Mouse (Mus musculus) adrenal gland, adult 2 months (tissue): ENCODE data around the gene Fam3a. TPM values are rescaled to one million over a fixed set of nuclear protein-coding genes. Genes with fewer than 3 reads are reported as not detected.

Experiments used
- polyA plus RNA-seq: library from polyadenylated mRNA; depleted of rRNA; stranded (reverse); fragments of >200 nt; gene quantifications from 2 replicates; pipeline ENCODE4 v1.2.3, GENCODE M21; 2012; rRNA removed
- total RNA-seq, 2 experiments: library from RNA; stranded (reverse); gene quantifications; 2 replicates each; pipeline ENCODE4 v1.2.3; 2021

The Fam3a gene
- total and polyA plus RNA-seq, 3 experiments = 25.1 to 51.3 (median 36.6) TPM

Other genes starting within 250 kb of the Fam3a start
- not detected for gene Tex28, start 225.4 kb downstream of the Fam3a start, total RNA-seq
- gene Tex28, start 225.4 kb downstream of the Fam3a start, polyA plus RNA-seq = not detected in 2 replicates
- not detected for gene Tktl1, start 216.0 kb downstream of the Fam3a start, total RNA-seq
- gene Tktl1, start 216.0 kb downstream of the Fam3a start, polyA plus RNA-seq = not detected in 2 replicates
- gene Flna, start 143.5 kb downstream of the Fam3a start, total RNA-seq = 100 to 1,000 TPM; 120 to 195 TPM
- gene Flna, start 143.5 kb downstream of the Fam3a start, polyA plus RNA-seq = 134 and 139 TPM in 2 replicates
- gene Emd, start 138.6 kb downstream of the Fam3a start, total RNA-seq = 100 to 1,000 TPM in 1 of 2 experiments, 10 to 100 TPM in 1; 53.9 to 170 TPM
- gene Emd, start 138.6 kb downstream of the Fam3a start, polyA plus RNA-seq = 68.7 and 74.1 TPM in 2 replicates
- gene Rpl10, start 122.5 kb downstream of the Fam3a start, total RNA-seq = 100 to 1,000 TPM; 220 to 443 TPM
- gene Rpl10, start 122.5 kb downstream of the Fam3a start, polyA plus RNA-seq = 692 and 707 TPM in 2 replicates
- 10 to 100 TPM; 56.6 to 74.2 TPM for gene Taz, start 111.4 kb downstream of the Fam3a start, total RNA-seq
- 126 and 136 TPM in 2 replicates for gene Taz, start 111.4 kb downstream of the Fam3a start, polyA plus RNA-seq
- gene Dnase1l1, start 110.9 kb downstream of the Fam3a start, total RNA-seq = 10 to 100 TPM; 13.1 to 13.5 TPM
- gene Dnase1l1, start 110.9 kb downstream of the Fam3a start, polyA plus RNA-seq = 7.5 and 9.5 TPM in 2 replicates
- 100 to 1,000 TPM; 262 to 281 TPM for gene Atp6ap1, start 96.2 kb downstream of the Fam3a start, total RNA-seq
- 358 and 481 TPM in 2 replicates for gene Atp6ap1, start 96.2 kb downstream of the Fam3a start, polyA plus RNA-seq
- 100 to 1,000 TPM; 252 TPM for gene Gdi1, start 88.3 kb downstream of the Fam3a start, total RNA-seq
- gene Gdi1, start 88.3 kb downstream of the Fam3a start, polyA plus RNA-seq = 160 and 195 TPM in 2 replicates
- gene Fam50a, start 80.2 kb downstream of the Fam3a start, total RNA-seq = 10 to 100 TPM; 61.5 to 87.6 TPM
- gene Fam50a, start 80.2 kb downstream of the Fam3a start, polyA plus RNA-seq = 23.8 and 28.3 TPM in 2 replicates
- gene Plxna3, start 64.2 kb downstream of the Fam3a start, total RNA-seq = 10 to 100 TPM in 1 of 2 experiments, 1 to 10 TPM in 1; 7.2 to 12.0 TPM
- gene Plxna3, start 64.2 kb downstream of the Fam3a start, polyA plus RNA-seq = 13.5 and 19.9 TPM in 2 replicates
- 10 to 100 TPM; 47.4 to 56.2 TPM for gene Lage3, start 39.7 kb downstream of the Fam3a start, total RNA-seq
- gene Lage3, start 39.7 kb downstream of the Fam3a start, polyA plus RNA-seq = 31.4 and 44.2 TPM in 2 replicates
- 10 to 100 TPM; 64.3 to 67.5 TPM for gene Ubl4a, start 20.1 kb downstream of the Fam3a start, total RNA-seq
- 31.3 and 37.0 TPM in 2 replicates for gene Ubl4a, start 20.1 kb downstream of the Fam3a start, polyA plus RNA-seq
- 10 to 100 TPM; 16.9 to 27.8 TPM for gene Slc10a3, start 19.9 kb downstream of the Fam3a start, total RNA-seq
- 23.1 and 27.3 TPM in 2 replicates for gene Slc10a3, start 19.9 kb downstream of the Fam3a start, polyA plus RNA-seq
- 100 to 1,000 TPM in 1 of 2 experiments, 10 to 100 TPM in 1; 61.8 to 103 TPM for gene Ikbkg, start within 50 bp of the Fam3a start, total RNA-seq
- gene Ikbkg, start within 50 bp of the Fam3a start, polyA plus RNA-seq = 13.7 and 17.3 TPM in 2 replicates
- gene G6pdx, start 35.9 kb upstream of the Fam3a start, total RNA-seq = 100 to 1,000 TPM; 169 to 217 TPM
- gene G6pdx, start 35.9 kb upstream of the Fam3a start, polyA plus RNA-seq = 55.0 and 66.1 TPM in 2 replicates
- gene Gm6880, start 88.1 kb upstream of the Fam3a start, total RNA-seq = not detected
- gene Gm6880, start 88.1 kb upstream of the Fam3a start, polyA plus RNA-seq = not detected in 2 replicates
- not detected for gene Olfr1326-ps1, start 181.6 kb upstream of the Fam3a start, total RNA-seq
- not detected in 2 replicates for gene Olfr1326-ps1, start 181.6 kb upstream of the Fam3a start, polyA plus RNA-seq
- gene Olfr1325, start 199.4 kb upstream of the Fam3a start, total RNA-seq = not detected
- not detected in 2 replicates for gene Olfr1325, start 199.4 kb upstream of the Fam3a start, polyA plus RNA-seq